Mouse (Mus musculus): ENCODE data around the gene Sh3gl3. TPM values are rescaled to one million over a fixed set of nuclear protein-coding genes. Genes with fewer than 3 reads are reported as not detected.
A peak's percentile ranks its signal among the peaks of the same experiment; 100 is the strongest.

Sh3gl3 gene
- polyA plus RNA-seq, 1 experiment: 0.13 TPM

- TF ChIP-seq POLR2A (IDR thresholded peaks at IDR 0.05; ENCODE audit: control insufficient read depth, extremely low read depth, insufficient read depth, low read length, poor library complexity) (no peak), CTCF (IDR thresholded peaks at IDR 0.05; ENCODE audit: borderline replicate concordance, control insufficient read depth, extremely low read depth, insufficient read depth, low read length, poor library complexity) (no peak)
- Histone ChIP-seq H3K27ac (ENCODE audit: control insufficient read depth, insufficient read depth, low read length) (peak overlapping the region; percentile 60), H3K27me3 (ENCODE audit: control insufficient read depth, insufficient read depth, low read length) (no peaks in the 10 kb centered on the region), H3K4me3 (ENCODE audit: control insufficient read depth, insufficient read depth, low read length) (peak overlapping the region; percentile 24), H3K4me1 (replicated peaks; ENCODE audit: control insufficient read depth, insufficient read depth, low read length) (peaks cover 19% of the 10 kb centered on the region), H3K36me3 (ENCODE audit: control insufficient read depth, insufficient read depth, low read length) (no peaks in the 10 kb centered on the region)
- peak; percentile 75 for DNase-seq
- 16% methylated on average over 12 of the region's 12 CpGs for WGBS
These were observed 30.6 kb downstream of the Sh3gl3 start for GRCm38 (mm10) chr7:82204014-82204784.

- Histone ChIP-seq H3K4me1 (replicated peaks; ENCODE audit: control insufficient read depth, insufficient read depth, low read length) (peaks cover 19% of the 10 kb centered on the region), H3K27ac (ENCODE audit: control insufficient read depth, insufficient read depth, low read length) (peak overlapping the region; percentile 60), H3K36me3 (ENCODE audit: control insufficient read depth, insufficient read depth, low read length) (no peaks in the 10 kb centered on the region), H3K27me3 (ENCODE audit: control insufficient read depth, insufficient read depth, low read length) (no peaks in the 10 kb centered on the region), H3K4me3 (ENCODE audit: control insufficient read depth, insufficient read depth, low read length) (peak overlapping the region; percentile 24)
- TF ChIP-seq POLR2A (IDR thresholded peaks at IDR 0.05; ENCODE audit: control insufficient read depth, extremely low read depth, insufficient read depth, low read length, poor library complexity): no peak
- 29% methylated on average over 3 of the region's 3 CpGs for WGBS
- DNase-seq: no peak
These were observed 31.3 kb downstream of the Sh3gl3 start for GRCm38 (mm10) chr7:82204975-82205374.

- Histone ChIP-seq H3K27ac (ENCODE audit: control insufficient read depth, insufficient read depth, low read length) (no peak overlapping the region), H3K36me3 (ENCODE audit: control insufficient read depth, insufficient read depth, low read length) (no peaks in the 10 kb centered on the region), H3K4me3 (ENCODE audit: control insufficient read depth, insufficient read depth, low read length) (no peak overlapping the region), H3K4me1 (replicated peaks; ENCODE audit: control insufficient read depth, insufficient read depth, low read length) (peaks cover 19% of the 10 kb centered on the region), H3K27me3 (ENCODE audit: control insufficient read depth, insufficient read depth, low read length) (no peaks in the 10 kb centered on the region)
- no peak for DNase-seq
- no peak for TF ChIP-seq CTCF (IDR thresholded peaks at IDR 0.05; ENCODE audit: borderline replicate concordance, control insufficient read depth, extremely low read depth, insufficient read depth, low read length, poor library complexity)
- no peak for TF ChIP-seq POLR2A (IDR thresholded peaks at IDR 0.05; ENCODE audit: control insufficient read depth, extremely low read depth, insufficient read depth, low read length, poor library complexity)
- 93% methylated on average over 8 of the region's 8 CpGs for WGBS
These were observed 33.1 kb downstream of the Sh3gl3 start for GRCm38 (mm10) chr7:82206787-82207186.

GRCm38 (mm10) chr7:82221380-82221933, 47.8 kb downstream of the Sh3gl3 start:
- DNase-seq: no peak
- H3K4me1 ChIP-seq (replicated peaks; ENCODE audit: control insufficient read depth, insufficient read depth, low read length): no peaks in the 10 kb centered on the region
- 97% methylated on average over 9 of the region's 9 CpGs for WGBS
- no peak overlapping the region for H3K4me3 ChIP-seq (ENCODE audit: control insufficient read depth, insufficient read depth, low read length)
- H3K27ac ChIP-seq (ENCODE audit: control insufficient read depth, insufficient read depth, low read length): no peak overlapping the region
- no peaks in the 10 kb centered on the region for H3K36me3 ChIP-seq (ENCODE audit: control insufficient read depth, insufficient read depth, low read length)
- TF ChIP-seq CTCF (IDR thresholded peaks at IDR 0.05; ENCODE audit: borderline replicate concordance, control insufficient read depth, extremely low read depth, insufficient read depth, low read length, poor library complexity) (no peak), POLR2A (IDR thresholded peaks at IDR 0.05; ENCODE audit: control insufficient read depth, extremely low read depth, insufficient read depth, low read length, poor library complexity) (no peak)
- H3K27me3 ChIP-seq (ENCODE audit: control insufficient read depth, insufficient read depth, low read length): no peaks in the 10 kb centered on the region

- no peaks in the 10 kb centered on the region for H3K36me3 ChIP-seq (ENCODE audit: control insufficient read depth, insufficient read depth, low read length)
- TF ChIP-seq POLR2A (IDR thresholded peaks at IDR 0.05; ENCODE audit: control insufficient read depth, extremely low read depth, insufficient read depth, low read length, poor library complexity) (no peak), CTCF (IDR thresholded peaks at IDR 0.05; ENCODE audit: borderline replicate concordance, control insufficient read depth, extremely low read depth, insufficient read depth, low read length, poor library complexity) (no peak)
- no peaks in the 10 kb centered on the region for H3K27me3 ChIP-seq (ENCODE audit: control insufficient read depth, insufficient read depth, low read length)
- H3K27ac ChIP-seq (ENCODE audit: control insufficient read depth, insufficient read depth, low read length): no peak overlapping the region
- H3K4me3 ChIP-seq (ENCODE audit: control insufficient read depth, insufficient read depth, low read length): no peak overlapping the region
- H3K4me1 ChIP-seq (replicated peaks; ENCODE audit: control insufficient read depth, insufficient read depth, low read length): no peaks in the 10 kb centered on the region
- no peak for DNase-seq
- 89% methylated on average over 10 of the region's 10 CpGs for WGBS
These were observed 50.5 kb downstream of the Sh3gl3 start for GRCm38 (mm10) chr7:82223906-82224846.

GRCm38 (mm10) chr7:82233201-82233600, 59.6 kb downstream of the Sh3gl3 start:
- TF ChIP-seq CTCF (IDR thresholded peaks at IDR 0.05; ENCODE audit: borderline replicate concordance, control insufficient read depth, extremely low read depth, insufficient read depth, low read length, poor library complexity): no peak
- no peak for TF ChIP-seq POLR2A (IDR thresholded peaks at IDR 0.05; ENCODE audit: control insufficient read depth, extremely low read depth, insufficient read depth, low read length, poor library complexity)
- H3K4me3 ChIP-seq (ENCODE audit: control insufficient read depth, insufficient read depth, low read length): no peak overlapping the region
- H3K27ac ChIP-seq (ENCODE audit: control insufficient read depth, insufficient read depth, low read length): peak overlapping the region; percentile 99
- H3K27me3 ChIP-seq (ENCODE audit: control insufficient read depth, insufficient read depth, low read length): no peaks in the 10 kb centered on the region
- no peaks in the 10 kb centered on the region for H3K36me3 ChIP-seq (ENCODE audit: control insufficient read depth, insufficient read depth, low read length)
- no peak for DNase-seq
- H3K4me1 ChIP-seq (replicated peaks; ENCODE audit: control insufficient read depth, insufficient read depth, low read length): peaks cover 34% of the 10 kb centered on the region
- 94% methylated on average over 7 of the region's 7 CpGs for WGBS

All from thymus, adult 2 months (tissue).